Mouse (Mus musculus) layer of hippocampus, postnatal 10 days (tissue): ENCODE results near the gene Wdr45. TPM values are rescaled to one million over a fixed set of nuclear protein-coding genes. Genes with fewer than 3 reads are reported as not detected.
A peak's percentile ranks its signal among the peaks of the same experiment; 100 is the strongest.
"Not testable (repeated sequence)": the region's sequence is repeated elsewhere in the genome, so short reads cannot be mapped to it uniquely, and the experiment has no call there.

Experiments
- DNase-seq, 2 experiments: peaks; one replicate each; pipeline ENCODE4 v3.0.0; 2021; ENCODE audit warnings: low spot score in 2 of 2
- long read RNA-seq: library from polyadenylated mRNA; stranded (forward); transcript quantifications from one replicate; pipeline ENCODE4 v2.0.0, GENCODE M21; 2023
- total RNA-seq, 2 experiments: library from RNA; stranded (reverse); gene quantifications; 2 replicates each; pipeline ENCODE4 v1.2.3; 2021

The Wdr45 gene
- total RNA-seq = 10 to 100 TPM; 34.3 to 41.8 TPM
- long read RNA-seq, transcript Wdr45-201 (11 exons, 1,609 nt) = major isoform, 6 of 23 reads
- long read RNA-seq, partial matches to known transcripts = 7 of 23 reads
- long read RNA-seq, other reads (novel, unspliced or antisense) = 9 of 23 reads

GRCm38 (mm10) chrX:7714135-7714899 lies at the start of gene Wdr45:
Gene Wdr45 (plus strand): TSS chrX:7714333.
- peak; percentile 89 to 91 for DNase-seq

DNA sequence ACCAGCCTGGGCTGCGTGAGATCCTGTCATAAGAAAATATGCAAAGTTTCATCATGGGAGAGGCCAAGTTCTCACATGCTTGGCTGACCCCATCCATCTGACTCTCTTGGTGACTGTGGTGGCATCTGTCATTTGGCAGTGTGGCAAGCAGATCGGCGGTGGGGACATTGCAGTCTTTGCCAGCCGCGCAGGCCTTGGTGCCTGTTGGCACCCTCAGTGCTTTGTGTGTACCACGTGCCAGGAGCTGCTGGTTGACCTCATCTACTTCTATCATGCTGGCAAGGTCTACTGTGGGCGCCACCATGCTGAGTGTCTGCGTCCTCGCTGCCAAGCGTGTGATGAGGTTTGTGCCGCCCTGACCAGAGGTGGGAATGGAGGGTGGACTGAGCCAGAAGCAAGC lies 49.3 kb upstream of the Wdr45 start:
- no peak for DNase-seq

GRCm38 (mm10) chrX:7665739-7666502 lies 48.2 kb upstream of the Wdr45 start:
- no peak for DNase-seq

GRCm38 (mm10) chrX:7670390-7670881 lies 43.7 kb upstream of the Wdr45 start:
- DNase-seq = peak; percentile 42 to 60

- peak; percentile 22 to 26 for DNase-seq
These were observed 43.1 kb upstream of the Wdr45 start, which contains the start of gene Plp2 for GRCm38 (mm10) chrX:7670921-7671623. Gene Plp2 (minus strand): TSS chrX:7671390.

DNA sequence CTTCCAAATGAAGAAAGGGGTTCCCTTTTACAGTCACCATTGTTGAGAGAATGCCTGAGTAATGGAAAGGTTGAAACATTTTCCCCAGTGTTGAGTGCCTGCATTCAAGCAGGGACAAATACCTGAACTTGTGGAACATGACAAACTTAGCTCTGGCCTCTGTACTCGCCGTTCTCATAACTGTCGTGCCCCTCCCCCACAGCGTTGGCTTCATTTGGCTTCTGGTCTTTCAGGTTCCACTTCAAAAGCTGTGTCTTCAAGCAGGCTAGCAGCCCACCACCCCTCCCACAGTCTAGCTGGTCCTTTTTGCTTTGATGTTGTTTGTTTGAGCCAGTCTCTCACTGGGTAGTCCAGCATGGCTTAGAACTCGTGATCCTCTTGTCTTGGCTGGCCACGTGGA lies 41.4 kb upstream of the Wdr45 start:
- no peak for DNase-seq

- DNase-seq = no peak
These were observed 40.4 kb upstream of the Wdr45 start for GRCm38 (mm10) chrX:7673578-7674281.

DNA sequence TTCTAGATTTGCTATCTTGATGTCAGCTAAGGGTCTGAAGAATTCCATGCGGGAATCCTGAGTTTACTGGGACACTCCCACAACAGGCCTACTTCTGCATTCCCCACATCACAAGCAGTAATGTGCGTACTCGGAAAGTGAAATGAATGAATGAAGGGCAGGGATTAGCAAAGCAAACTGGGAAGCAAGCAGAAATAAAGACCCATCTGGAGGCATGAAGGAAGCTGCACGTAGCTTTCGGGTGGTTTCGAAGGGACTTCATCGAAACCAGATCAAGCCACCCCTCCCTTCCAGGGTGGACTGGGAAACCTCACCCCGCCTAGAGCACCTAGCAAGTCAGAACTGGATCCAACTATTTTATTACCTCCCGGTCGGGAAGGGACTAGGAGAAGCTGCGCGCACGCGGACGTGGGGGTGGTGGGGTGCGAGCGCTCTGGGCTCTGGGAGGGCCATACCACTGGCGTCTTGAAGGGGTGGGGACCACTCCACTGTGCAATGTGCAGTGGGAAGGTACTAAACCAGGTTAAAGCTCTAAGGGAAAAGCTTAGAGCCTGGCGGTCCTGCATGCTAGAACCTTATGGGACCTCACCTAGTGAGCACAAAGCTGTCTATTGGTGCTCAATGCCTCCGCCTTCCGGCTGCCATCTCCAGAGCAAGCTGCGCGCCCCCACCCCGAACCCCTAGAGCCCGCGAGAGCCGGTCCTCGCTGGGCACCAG lies 39.7 kb upstream of the Wdr45 start:
- DNase-seq = peak in 1 of 2 experiments; percentile 32

DNA sequence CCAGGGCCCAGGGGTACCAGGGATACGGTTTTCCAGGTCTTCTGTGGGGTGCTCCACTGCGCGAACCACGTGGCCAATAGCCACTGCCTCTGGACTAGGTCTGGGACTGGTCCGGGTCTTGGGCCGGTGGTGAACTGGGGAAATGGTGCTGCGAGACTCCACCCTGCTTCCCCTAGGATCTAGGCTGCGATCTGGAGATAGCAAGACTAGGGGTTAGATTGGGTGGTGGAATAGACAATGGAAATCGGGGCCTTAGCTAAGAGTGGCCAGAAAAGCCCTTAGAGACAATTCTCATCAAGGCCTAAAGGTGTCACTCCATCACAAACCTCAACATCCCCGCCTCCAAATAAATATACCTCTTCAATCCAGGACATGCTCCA lies 39.1 kb upstream of the Wdr45 start:
- no peak for DNase-seq

DNA sequence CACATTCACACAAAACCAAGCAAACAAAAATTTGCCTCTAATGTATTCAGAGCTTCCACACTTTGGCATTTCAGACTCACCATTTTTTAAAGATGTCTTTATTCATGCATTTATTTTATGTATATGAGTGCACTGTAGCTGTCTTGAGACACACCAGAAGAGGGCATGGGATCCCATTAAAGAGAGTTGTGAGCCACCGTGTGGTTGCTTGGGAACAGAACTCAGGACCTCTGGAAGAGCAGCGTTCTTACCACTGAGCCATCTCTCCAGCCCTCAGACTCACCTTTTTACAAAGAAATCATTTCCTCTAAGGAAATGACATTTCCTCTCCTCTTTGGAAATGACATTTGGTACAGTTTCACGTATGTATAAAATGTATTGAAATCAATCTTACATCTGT lies 35.1 kb upstream of the Wdr45 start:
- no peak for DNase-seq

DNA sequence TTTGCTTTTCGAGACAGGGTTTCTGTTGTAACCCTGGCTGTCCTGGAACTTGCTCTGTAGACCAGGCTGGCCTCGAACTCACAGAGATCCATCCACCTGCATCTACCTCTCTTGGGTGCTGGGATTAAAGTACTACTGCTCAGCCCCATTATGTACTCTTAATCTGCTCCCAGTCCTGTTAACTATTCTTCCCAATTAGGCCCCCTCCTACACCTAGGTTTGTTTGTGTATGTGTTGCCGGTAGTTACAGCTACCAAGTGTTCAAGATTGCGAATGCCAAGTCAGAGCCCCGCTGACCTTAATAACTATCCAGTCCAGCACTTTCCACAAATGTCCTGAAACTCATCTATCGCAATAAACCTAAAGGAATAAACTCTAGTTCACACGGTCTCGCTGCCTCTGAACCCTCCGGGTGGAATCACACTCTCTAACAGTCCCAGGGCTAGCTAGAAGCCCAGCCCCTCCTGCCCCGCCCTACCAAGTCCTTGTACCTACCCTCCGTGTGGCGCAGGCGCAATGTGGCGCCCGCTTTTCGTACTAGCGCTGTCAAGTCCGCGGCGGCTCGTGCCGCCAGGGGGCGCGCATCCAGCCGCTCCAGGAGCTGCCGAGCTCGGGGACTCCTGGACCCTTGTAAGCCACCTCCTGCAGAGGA lies 34.6 kb upstream of the Wdr45 start:
- peak; percentile 79 to 86 for DNase-seq

GRCm38 (mm10) chrX:7680057-7680412 lies 34.1 kb upstream of the Wdr45 start:
- DNase-seq = no peak

DNA sequence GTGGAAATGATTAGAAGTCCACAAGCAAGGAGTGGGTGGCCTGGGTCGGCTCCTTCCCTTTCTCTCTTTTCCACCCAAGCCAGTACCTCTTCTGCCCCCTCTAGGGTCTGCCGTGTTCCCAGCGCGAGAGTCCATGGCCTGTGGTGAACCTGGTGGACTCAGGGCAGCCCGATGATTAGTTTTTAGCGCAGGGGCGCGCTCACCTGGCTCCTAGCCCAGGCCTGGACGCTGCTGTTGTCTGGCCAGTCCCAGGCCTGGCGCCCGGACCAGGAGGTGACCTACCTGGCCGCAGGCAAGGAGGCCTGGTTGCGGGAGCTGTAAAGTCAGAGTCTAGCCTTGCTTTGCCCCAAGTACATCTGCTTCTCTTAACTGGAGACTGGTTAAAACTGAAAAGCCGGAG lies 33.3 kb upstream of the Wdr45 start, which contains the start of gene Magix:
TSS of gene Magix (minus strand) at position 388 of the 400 bp plus-strand sequence.
- DNase-seq = no peak

GRCm38 (mm10) chrX:7688321-7688720 lies 25.8 kb upstream of the Wdr45 start:
- no peak for DNase-seq

DNA sequence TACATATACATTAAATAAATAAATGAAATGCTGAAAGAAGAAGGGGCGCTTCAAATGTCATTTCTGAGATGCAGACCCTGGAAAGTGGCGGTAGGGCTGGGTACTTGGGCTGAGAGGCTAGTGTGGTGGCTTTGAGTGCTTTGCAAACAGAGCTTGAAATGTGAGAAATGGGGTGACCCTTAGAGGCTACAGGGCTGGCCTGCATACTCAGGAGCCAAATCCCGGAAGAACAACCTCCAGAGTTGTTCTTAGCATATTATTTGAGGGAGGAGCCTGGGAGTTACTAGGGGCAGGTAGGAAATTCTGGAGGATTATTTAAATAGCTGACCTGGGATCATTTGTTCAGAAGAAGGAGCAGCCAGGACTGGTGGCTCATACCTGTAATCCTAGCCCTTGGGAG lies 23.6 kb upstream of the Wdr45 start:
- no peak for DNase-seq

DNA sequence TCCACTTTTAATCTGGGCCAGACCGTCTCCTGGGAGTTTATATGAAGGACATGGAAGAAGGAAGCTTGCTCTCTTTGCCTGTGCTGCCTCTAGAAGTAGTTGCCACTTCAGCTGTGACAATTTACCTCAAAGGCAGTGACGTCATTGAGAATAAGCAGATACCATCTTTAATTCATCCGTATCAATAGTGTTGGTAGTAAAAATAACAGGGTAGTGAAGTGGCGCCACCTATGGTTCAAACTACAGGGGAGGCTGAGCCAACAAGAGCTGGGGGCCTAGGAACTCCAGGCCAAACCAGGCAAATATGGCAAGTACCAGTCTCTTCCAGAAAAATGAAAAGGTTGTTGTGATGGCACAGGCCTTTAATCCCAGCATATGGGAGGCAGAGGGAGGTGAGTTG lies 21.3 kb upstream of the Wdr45 start:
- DNase-seq = no peak

DNA sequence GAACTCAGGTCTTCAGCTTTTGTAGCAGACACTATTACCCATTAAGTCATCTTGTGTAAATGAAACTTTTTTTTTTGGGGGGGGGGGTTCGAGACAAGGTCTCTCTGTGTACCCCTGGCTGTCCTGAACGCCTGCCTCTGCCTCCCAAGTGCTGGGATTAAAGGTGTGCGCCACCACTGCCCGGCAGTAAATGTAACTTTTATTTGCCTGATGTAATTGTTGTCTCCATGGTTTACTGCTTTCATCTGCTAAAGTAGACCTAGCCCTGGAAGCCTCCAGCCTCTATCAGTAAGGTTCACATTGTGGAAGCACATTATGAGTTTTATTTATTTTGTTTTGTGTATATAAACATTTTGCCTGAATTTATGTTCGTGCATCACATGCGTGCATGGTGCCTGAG lies 17.6 kb upstream of the Wdr45 start:
- DNase-seq = no peak

- DNase-seq = peak; percentile 60 to 73
These were observed 17.2 kb upstream of the Wdr45 start, which contains the start of gene Gpkow for GRCm38 (mm10) chrX:7696954-7697381. Gene Gpkow (plus strand): TSS chrX:7697131.

DNA sequence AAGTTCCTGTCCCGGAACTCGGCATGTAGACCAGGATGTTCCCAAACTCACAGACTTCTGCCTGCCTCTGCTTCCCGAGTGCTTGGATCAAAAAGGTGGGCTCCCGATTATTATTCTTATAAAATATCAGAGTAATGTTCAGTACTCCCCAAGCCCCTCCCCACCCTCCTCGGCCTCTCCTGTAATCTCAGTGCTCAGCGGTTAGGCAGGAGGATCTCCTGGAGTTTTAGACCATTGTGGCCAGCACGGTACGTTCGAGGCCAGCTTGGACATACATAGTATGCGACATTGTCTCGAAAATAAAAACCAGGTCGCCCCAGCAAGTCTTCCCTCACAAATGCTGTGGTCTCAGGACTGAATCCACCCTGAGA lies 384 bp upstream of the Wdr45 start:
- not testable (repeated sequence) for DNase-seq

DNA sequence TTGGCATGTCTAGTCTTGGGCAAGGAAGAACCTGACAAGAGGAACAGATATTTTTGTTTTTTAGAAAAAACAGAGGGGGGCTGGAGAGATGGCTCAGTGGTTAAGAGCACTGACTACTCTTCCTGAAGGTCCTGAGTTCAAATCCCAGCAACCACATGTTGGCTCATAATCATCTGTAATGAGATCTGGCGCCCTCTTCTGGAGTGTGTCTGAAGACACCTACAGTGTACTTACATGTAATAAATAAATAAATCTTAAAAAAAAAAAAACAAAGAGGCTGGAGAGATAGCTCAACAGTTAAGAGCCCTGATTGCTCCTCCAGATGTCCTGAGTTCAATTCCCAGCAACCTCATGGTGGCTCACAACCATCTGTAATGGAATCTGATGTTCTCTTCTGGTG lies 1.9 kb downstream of the Wdr45 start:
- DNase-seq = not testable (repeated sequence)
